Mouse (Mus musculus): Measurements from ENCODE around the gene Aldh6a1. TPM values are rescaled to one million over a fixed set of nuclear protein-coding genes. Genes with fewer than 3 reads are reported as not detected.

Gene Aldh6a1
- 100 to 1,000 TPM; 178 to 227 TPM for total RNA-seq (2021)
- long read RNA-seq, experiment 1, transcript Aldh6a1-201 (12 exons, 3,399 nt): major isoform, 201 of 246 reads
- long read RNA-seq, experiment 1, partial matches to known transcripts: 22 of 246 reads
- long read RNA-seq, experiment 1, other reads (novel, unspliced or antisense): 23 of 246 reads
- long read RNA-seq, experiment 2, transcript Aldh6a1-201 (12 exons, 3,399 nt): major isoform, 59 of 68 reads
- long read RNA-seq, experiment 2, partial matches to known transcripts: 3 of 68 reads
- long read RNA-seq, experiment 2, other reads (novel, unspliced or antisense): 6 of 68 reads

GRCm38 (mm10) chr12:84450718-84451646 is at the start of gene Aldh6a1, which contains the start of gene Lin52:
Gene Aldh6a1 (minus strand): TSS chr12:84451004.
Gene Lin52 (plus strand): TSS chr12:84451422.
- DNase-seq: peak; percentile 96 to 97

DNA sequence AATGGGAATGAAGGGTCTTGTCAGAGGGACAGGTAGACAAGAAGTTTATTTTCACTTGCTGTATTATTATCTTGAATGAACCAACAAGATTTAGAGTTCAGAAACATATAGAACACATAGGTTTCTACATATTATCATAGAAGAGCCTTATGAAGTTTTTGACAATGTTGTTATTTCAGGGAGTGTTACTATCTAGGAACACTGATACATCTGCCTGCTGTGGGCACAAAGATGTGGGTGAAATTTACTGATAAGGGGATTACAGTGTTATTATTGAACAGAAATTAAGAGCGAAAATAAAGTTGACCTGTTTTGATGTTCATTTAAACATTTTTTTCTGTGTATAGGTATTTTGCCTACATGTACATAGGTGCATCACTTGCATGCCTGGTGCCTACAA is 46.0 kb upstream of the Aldh6a1 start:
- no peak for DNase-seq

GRCm38 (mm10) chr12:84487324-84488056 is 36.7 kb upstream of the Aldh6a1 start:
- no peak for DNase-seq

DNA sequence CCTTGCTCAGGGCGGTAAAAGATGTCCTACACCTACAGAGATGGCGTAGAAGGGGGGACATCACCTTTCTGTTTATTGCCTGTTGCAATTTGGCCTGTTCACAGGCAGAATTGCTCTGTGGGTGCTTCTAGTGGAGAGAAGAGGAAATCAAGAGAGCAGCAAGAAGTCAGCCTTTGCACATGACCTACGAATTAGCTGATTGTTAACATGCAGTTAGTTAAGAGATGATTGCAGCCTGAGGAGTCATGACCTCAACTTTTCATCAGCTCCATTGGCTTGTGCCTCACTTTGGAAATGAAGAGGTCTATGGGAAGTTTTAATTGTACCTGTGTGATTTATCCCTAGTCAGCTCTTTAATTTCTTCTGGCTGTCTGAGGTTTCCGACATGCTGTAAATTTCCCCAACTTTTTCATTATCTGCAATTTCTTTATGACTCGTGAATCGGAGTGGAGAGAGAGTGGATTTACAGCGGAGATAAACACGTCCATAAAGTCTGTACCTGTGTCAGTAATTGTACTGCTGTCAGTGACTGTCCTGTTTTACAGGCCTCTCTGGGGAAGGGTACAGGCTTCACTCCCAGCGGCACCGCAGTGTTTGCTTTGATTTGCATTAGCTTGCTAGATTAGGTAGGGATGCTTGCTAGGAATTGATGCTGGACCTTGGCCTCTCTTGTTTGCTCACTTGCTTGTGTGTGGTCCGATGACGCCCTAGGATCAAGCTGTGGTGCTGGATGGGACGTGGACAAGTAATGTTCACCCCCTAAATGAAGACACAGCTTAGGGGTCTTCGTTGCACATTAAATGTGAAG is 32.2 kb upstream of the Aldh6a1 start:
- no peak for DNase-seq

DNA sequence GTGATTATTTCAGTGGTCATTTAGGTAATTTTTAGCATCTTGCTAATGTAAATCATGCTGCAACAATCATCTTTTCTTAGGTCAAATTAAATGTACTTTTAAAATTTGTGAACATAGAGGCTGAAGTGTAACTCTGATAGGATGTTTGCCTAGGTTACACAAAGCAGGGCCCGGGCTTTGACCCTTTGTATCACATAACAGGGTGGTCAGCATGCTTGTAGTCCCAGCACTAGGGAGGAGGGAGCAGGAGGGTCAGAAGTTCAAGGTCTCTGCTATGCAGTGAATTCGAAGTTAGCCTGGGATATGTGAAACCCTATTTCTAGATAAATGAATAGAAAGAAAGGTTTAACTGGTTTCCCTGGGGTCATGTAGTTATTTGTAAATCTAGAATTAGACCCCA is 30.4 kb upstream of the Aldh6a1 start:
- no peak for DNase-seq

- no peak for DNase-seq
These were observed 28.1 kb upstream of the Aldh6a1 start for GRCm38 (mm10) chr12:84478937-84479336.

- DNase-seq: no peak
These were observed 17.9 kb upstream of the Aldh6a1 start for GRCm38 (mm10) chr12:84468701-84469100.

DNA sequence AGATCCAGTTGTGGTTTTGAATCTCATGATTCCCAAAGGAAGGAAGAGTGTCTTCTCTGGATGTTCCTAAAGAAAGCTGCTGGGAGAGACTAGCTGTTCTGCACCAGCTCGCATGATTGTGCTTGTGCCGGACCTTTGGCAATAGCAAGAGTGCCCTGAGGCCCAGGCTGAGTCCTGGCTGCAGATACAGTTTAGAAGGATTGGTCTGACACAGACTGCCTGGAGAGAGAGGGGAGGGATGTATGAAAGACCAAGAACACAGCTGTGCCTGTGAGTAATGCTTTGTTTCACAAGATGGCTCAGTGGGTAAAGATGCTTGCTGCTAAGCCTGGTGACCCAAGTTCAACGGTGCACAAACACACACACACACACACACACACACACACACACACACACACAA is 12.1 kb upstream of the Aldh6a1 start:
- no peak for DNase-seq

- peak; percentile 27 to 38 for DNase-seq
These were observed 10.6 kb upstream of the Aldh6a1 start for GRCm38 (mm10) chr12:84461416-84461815.

GRCm38 (mm10) chr12:84459845-84460244 is 9.0 kb upstream of the Aldh6a1 start:
- peak in 1 of 2 experiments; percentile 9 for DNase-seq

GRCm38 (mm10) chr12:84456911-84457310 is 6.1 kb upstream of the Aldh6a1 start:
- no peak for DNase-seq

- peak in 1 of 2 experiments; percentile 12 for DNase-seq
These were observed 997 bp upstream of the Aldh6a1 start for GRCm38 (mm10) chr12:84451801-84452200.

DNA sequence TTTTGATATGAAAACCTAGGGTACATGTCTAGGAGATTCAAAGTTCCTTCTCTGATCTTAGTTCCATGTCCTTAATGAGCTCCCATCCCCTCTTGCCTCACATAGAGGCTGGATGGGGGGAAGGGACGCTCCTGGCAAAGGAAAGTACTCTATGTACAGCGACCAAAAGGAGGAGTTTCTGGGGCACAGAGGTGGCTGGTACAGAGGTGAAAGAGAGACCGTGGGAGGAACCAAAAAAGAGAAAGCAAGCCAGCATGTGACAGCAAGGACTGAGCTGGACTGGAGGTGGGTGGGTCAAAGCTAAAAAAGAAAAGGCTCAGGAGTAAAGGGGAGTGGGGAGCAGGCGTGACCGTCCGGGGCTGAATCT is 470 bp downstream of the Aldh6a1 start:
- peak; percentile 45 to 54 for DNase-seq

- DNase-seq: no peak
These were observed 917 bp downstream of the Aldh6a1 start for GRCm38 (mm10) chr12:84449887-84450286.

GRCm38 (mm10) chr12:84448181-84448580 is 2.6 kb downstream of the Aldh6a1 start:
- DNase-seq: no peak

DNA sequence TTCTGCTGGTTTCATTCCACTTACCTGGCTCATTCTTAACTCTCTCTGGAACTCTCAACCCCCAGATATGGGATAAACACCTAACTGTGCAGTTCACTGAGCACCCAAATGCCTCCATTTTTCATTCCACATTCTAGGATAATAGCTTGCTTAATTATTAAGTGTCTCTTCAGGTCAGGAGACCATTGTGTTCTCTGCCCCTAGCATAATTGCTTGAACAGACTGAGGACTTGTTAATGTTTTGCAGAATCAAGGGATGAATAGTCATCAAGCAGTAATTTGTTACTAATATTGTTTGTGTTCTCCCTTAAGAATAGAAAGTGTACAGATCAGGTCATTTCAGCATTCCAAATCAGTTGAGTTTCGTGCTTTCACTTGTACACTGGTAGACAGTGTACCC is 3.4 kb downstream of the Aldh6a1 start:
- no peak for DNase-seq

DNA sequence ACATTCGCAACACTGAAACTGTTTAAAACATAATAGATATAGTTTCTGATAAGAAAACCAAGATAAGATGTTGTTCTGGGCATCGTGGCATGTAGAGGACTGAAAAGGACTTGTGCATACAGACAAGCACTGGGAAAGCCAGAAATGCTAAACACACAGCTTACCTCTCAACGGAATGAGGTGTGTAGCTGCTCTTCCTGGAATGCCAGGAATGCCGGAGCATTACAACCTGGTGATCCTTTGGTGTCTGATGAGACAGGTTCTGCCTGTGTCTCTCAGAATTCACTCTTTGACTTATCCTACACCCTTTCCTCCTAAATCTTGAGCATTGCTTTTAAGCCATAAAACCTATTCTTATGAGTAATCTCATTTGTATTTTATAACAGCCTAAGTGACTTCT is 8.3 kb downstream of the Aldh6a1 start:
- no peak for DNase-seq

GRCm38 (mm10) chr12:84438697-84439096 is 12.1 kb downstream of the Aldh6a1 start:
- DNase-seq: no peak

DNA sequence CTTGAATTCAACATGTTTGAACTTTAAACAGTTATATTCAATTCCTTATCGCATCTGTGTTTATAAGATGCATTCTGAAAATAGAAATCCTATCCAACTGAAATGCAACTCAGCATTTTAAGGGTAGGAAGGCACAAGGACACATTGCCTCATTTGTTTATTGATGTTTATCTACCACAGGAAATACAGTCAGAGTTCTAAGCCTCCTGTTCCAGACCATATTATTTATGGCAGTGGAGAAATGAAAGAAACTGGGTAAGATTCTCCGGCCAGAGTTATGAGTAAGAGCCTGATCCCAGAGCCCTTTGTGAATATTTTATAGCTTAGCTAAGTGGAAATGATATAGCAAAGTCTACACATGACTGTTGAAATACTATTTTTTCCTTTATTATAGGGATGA is 21.0 kb downstream of the Aldh6a1 start:
- no peak for DNase-seq

GRCm38 (mm10) chr12:84423990-84424389 is 26.8 kb downstream of the Aldh6a1 start:
- DNase-seq: no peak

- no peak for DNase-seq
These were observed 33.2 kb downstream of the Aldh6a1 start for GRCm38 (mm10) chr12:84417605-84417922.
